Mouse (Mus musculus) small intestine, adult 2 months (tissue): ENCODE results near the gene Tsnax. TPM values are rescaled to one million over a fixed set of nuclear protein-coding genes. Genes with fewer than 3 reads are reported as not detected.

Experiments
- H3K27ac ChIP-seq: fragments of 200-500 bp; 2 replicates; pipeline ENCODE4 v1.5.1; 2012; ENCODE audit warnings: low read depth, low read length, control low read depth, inconsistent platforms; ENCODE audit not compliant: insufficient read depth
- H3K27me3 ChIP-seq: fragments of 200-500 bp; 2 replicates; pipeline ENCODE4 v1.6.1; 2012; ENCODE audit warnings: mild to moderate bottlenecking, moderate library complexity, low read length, inconsistent platforms; ENCODE audit not compliant: control insufficient read depth, insufficient read depth
- H3K36me3 ChIP-seq: fragments of 200-500 bp; 2 replicates; pipeline ENCODE4 v1.6.1; 2012; ENCODE audit warnings: mild to moderate bottlenecking, low read length, control low read depth, inconsistent platforms; ENCODE audit not compliant: control insufficient read depth, insufficient read depth
- H3K4me1 ChIP-seq: fragments of 200-500 bp; 2 replicates; pipeline ENCODE4 v1.6.1; 2012; ENCODE audit warnings: low read length, inconsistent platforms, mixed read lengths; ENCODE audit not compliant: control insufficient read depth, insufficient read depth, insufficient read length
- H3K4me3 ChIP-seq: fragments of 200-500 bp; 2 replicates; pipeline ENCODE4 v1.5.1; 2012; ENCODE audit warnings: low read depth, mild to moderate bottlenecking, control low read depth, inconsistent platforms, low read length, moderate library complexity
- CTCF ChIP-seq: fragments of 200-500 bp; IDR thresholded peaks from 2 replicates; pipeline ENCODE4 v1.5.1; 2012; ENCODE audit warnings: low read depth, mild to moderate bottlenecking, control low read depth, inconsistent platforms, low read length, moderate library complexity, mixed read lengths; ENCODE audit not compliant: insufficient replicate concordance, insufficient read length; ENCODE audit errors: extremely low read depth
- POLR2A ChIP-seq: fragments of 200-500 bp; IDR thresholded peaks from 2 replicates; pipeline ENCODE4 v1.6.1; 2012; ENCODE audit warnings: low read depth, mild to moderate bottlenecking, control low read depth, inconsistent platforms, low read length, moderate library complexity
- WGBS: fragments of 180-500 bp; shearing (Covaris S2); methylation state at CpG from one replicate; pipeline ENCODE4 v1.1.7; 2018; 5-methylcytosine and 5-hydroxymethylcytosine counted together
- polyA plus RNA-seq: library from polyadenylated mRNA; depleted of rRNA; stranded (reverse); fragments of >200 nt; gene quantifications from 2 replicates; pipeline ENCODE4 v1.2.3, GENCODE M21; 2012

Tsnax gene
- polyA plus RNA-seq, 1 experiment, result 12.0 TPM

- H3K36me3 ChIP-seq, result no peaks in the 10 kb centered on the region
- no peak for TF ChIP-seq CTCF
- no peak for TF ChIP-seq POLR2A
- no peak overlapping the region for H3K27ac ChIP-seq
- no peaks in the 10 kb centered on the region for H3K27me3 ChIP-seq
- no peaks in the 10 kb centered on the region for H3K4me1 ChIP-seq
- WGBS, result 72% methylated on average over 7 of the region's 7 CpGs
- H3K4me3 ChIP-seq, result no peak overlapping the region
These were observed 34.8 kb upstream of the Tsnax start for GRCm38 (mm10) chr8:124978026-124978425.

- TF ChIP-seq CTCF (peak; percentile 35; the same call in 1 of the 2 replicates), POLR2A (no peak)
These were observed 32.8 kb upstream of the Tsnax start for GRCm38 (mm10) chr8:124980036-124980435.

GRCm38 (mm10) chr8:124980828-124981227 is 32.0 kb upstream of the Tsnax start:
- H3K27me3 ChIP-seq, result no peaks in the 10 kb centered on the region
- H3K36me3 ChIP-seq, result no peaks in the 10 kb centered on the region
- no peak for TF ChIP-seq CTCF
- no peak for TF ChIP-seq POLR2A
- no peak overlapping the region for H3K27ac ChIP-seq
- WGBS, result 82% methylated on average over 8 of the region's 8 CpGs
- no peaks in the 10 kb centered on the region for H3K4me1 ChIP-seq
- H3K4me3 ChIP-seq, result no peak overlapping the region

More at GRCm38 (mm10) chr8:124980036-124980435, 32.8 kb upstream of the Tsnax start:
- Histone ChIP-seq H3K27ac (no peak overlapping the region), H3K4me3 (no peak overlapping the region), H3K27me3 (no peaks in the 10 kb centered on the region), H3K36me3 (no peaks in the 10 kb centered on the region), H3K4me1 (no peaks in the 10 kb centered on the region)
- 95% methylated on average over 3 of the region's 3 CpGs for WGBS

- Histone ChIP-seq H3K4me1 (0 out of 2 replicates have a peak, but pooled peaks cover 2% of the 10 kb centered on the region), H3K4me3 (peak overlapping the region; percentile 60), H3K27me3 (no peaks in the 10 kb centered on the region; the same call in 1 of the 2 replicates), H3K36me3 (no peaks in the 10 kb centered on the region), H3K27ac (no peak overlapping the region)
- 8% methylated on average over 17 of the region's 17 CpGs for WGBS
- TF ChIP-seq POLR2A (no peak), CTCF (no peak)
These were observed 21.7 kb upstream of the Tsnax start for GRCm38 (mm10) chr8:124990923-124991667.

GRCm38 (mm10) chr8:124991668-124991926 is 21.2 kb upstream of the Tsnax start:
- Histone ChIP-seq H3K4me3 (no peak overlapping the region), H3K27me3 (no peaks in the 10 kb centered on the region; the same call in 1 of the 2 replicates), H3K36me3 (no peaks in the 10 kb centered on the region), H3K27ac (no peak overlapping the region), H3K4me1 (0 out of 2 replicates have a peak, but pooled peaks cover 2% of the 10 kb centered on the region)
- 22% methylated on average over 6 of the region's 6 CpGs for WGBS
- no peak for TF ChIP-seq CTCF
- TF ChIP-seq POLR2A, result no peak

GRCm38 (mm10) chr8:124995776-124996175 is 17.0 kb upstream of the Tsnax start:
- no peaks in the 10 kb centered on the region for H3K27me3 ChIP-seq
- H3K4me1 ChIP-seq, result 0 out of 2 replicates have a peak, but pooled peaks cover 2% of the 10 kb centered on the region
- 39% methylated on average over 2 of the region's 2 CpGs for WGBS
- no peak overlapping the region for H3K27ac ChIP-seq
- no peaks in the 10 kb centered on the region for H3K36me3 ChIP-seq
- no peak overlapping the region for H3K4me3 ChIP-seq
- no peak for TF ChIP-seq CTCF
- no peak for TF ChIP-seq POLR2A

- peaks cover 42% of the 10 kb centered on the region for H3K36me3 ChIP-seq
- H3K4me1 ChIP-seq, result no peaks in the 10 kb centered on the region
- H3K27ac ChIP-seq, result no peak overlapping the region
- TF ChIP-seq POLR2A (no peak), CTCF (no peak)
- H3K27me3 ChIP-seq, result no peaks in the 10 kb centered on the region
- H3K4me3 ChIP-seq, result no peak overlapping the region
- WGBS, result 70% methylated on average over 8 of the region's 8 CpGs
These were observed 11.3 kb downstream of the Tsnax start for GRCm38 (mm10) chr8:125024085-125024484.
